Mouse (Mus musculus): ENCODE measurements around the gene Fxyd7.

Fxyd7 gene

GRCm38 (mm10) chr7:31050487-31050886, 780 bp downstream of the Fxyd7 start:
- no peak for DNase-seq

- no peak for DNase-seq
Observed at GRCm38 (mm10) chr7:31049846-31050281, 1.4 kb downstream of the Fxyd7 start.

- DNase-seq, result no peak
Observed at GRCm38 (mm10) chr7:31049135-31049845, 2.0 kb downstream of the Fxyd7 start.

- no peak for DNase-seq
Observed at GRCm38 (mm10) chr7:31042431-31042910, 8.8 kb downstream of the Fxyd7 start, which contains the start of gene Fxyd5. Gene Fxyd5, minus strand, starts transcription at chr7:31042481.

- peak; percentile 63 to 74 for DNase-seq
Observed at GRCm38 (mm10) chr7:31041662-31042315, 9.5 kb downstream of the Fxyd7 start.

- no peak for DNase-seq
Observed at GRCm38 (mm10) chr7:31041023-31041407, 10.3 kb downstream of the Fxyd7 start.

GRCm38 (mm10) chr7:31040281-31041022, 10.8 kb downstream of the Fxyd7 start:
- DNase-seq, result peak; percentile 48 to 64

GRCm38 (mm10) chr7:31039011-31039410, 12.3 kb downstream of the Fxyd7 start:
- no peak for DNase-seq

- peak in 1 of 2 experiments; percentile 61 for DNase-seq
Observed at GRCm38 (mm10) chr7:31037675-31038074, 13.6 kb downstream of the Fxyd7 start.

- DNase-seq, result no peak
Observed at GRCm38 (mm10) chr7:31036917-31037316, 14.3 kb downstream of the Fxyd7 start.

GRCm38 (mm10) chr7:31035291-31035690, 16.0 kb downstream of the Fxyd7 start:
- DNase-seq, result no peak

- no peak for DNase-seq
Observed at GRCm38 (mm10) chr7:31034789-31035188, 16.5 kb downstream of the Fxyd7 start.

- peak; percentile 58 to 79 for DNase-seq
Observed at GRCm38 (mm10) chr7:31033409-31034165, 17.7 kb downstream of the Fxyd7 start.

- no peak for DNase-seq
Observed at GRCm38 (mm10) chr7:31031731-31032130, 19.5 kb downstream of the Fxyd7 start.

- no peak for DNase-seq
Observed at GRCm38 (mm10) chr7:31030717-31031116, 20.6 kb downstream of the Fxyd7 start.

GRCm38 (mm10) chr7:31028609-31029008, 22.7 kb downstream of the Fxyd7 start:
- DNase-seq, result no peak

- DNase-seq, result no peak
Observed at GRCm38 (mm10) chr7:31017104-31017901, 34.0 kb downstream of the Fxyd7 start.

- no peak for DNase-seq
Observed at GRCm38 (mm10) chr7:31012971-31013370, 38.3 kb downstream of the Fxyd7 start.

- DNase-seq, result no peak
Observed at GRCm38 (mm10) chr7:31008889-31009288, 42.4 kb downstream of the Fxyd7 start.

GRCm38 (mm10) chr7:31008175-31008574, 43.1 kb downstream of the Fxyd7 start:
- no peak for DNase-seq

- DNase-seq, result no peak
Observed at GRCm38 (mm10) chr7:31007775-31008174, 43.5 kb downstream of the Fxyd7 start.

GRCm38 (mm10) chr7:31002650-31003049, 48.6 kb downstream of the Fxyd7 start:
- DNase-seq, result peak; percentile 14 to 39

All from thymus, adult 18-20 months (tissue).